Mouse (Mus musculus) mouse embryonic stem cell (cell line): Measurements from ENCODE around the gene Hsd17b13.
"Not testable (repeated sequence)": the region's sequence is repeated elsewhere in the genome, so short reads cannot be mapped to it uniquely, and the experiment has no call there.

Source experiments
- in situ Hi-C, 2 experiments: fragments of 300-500 bp; cut with MboI; formaldehyde crosslinking; loops; 1 replicate in 1 of 2; 3 replicates in 1 of 2; pipeline ENCODE4 v1.14.3; 2019 to 2020; ENCODE audit warnings: low sequenced_read_pairs in 2 of 2, low pct_unique_long_range_greater_than_20kb in 1 of 2, mixed read lengths in 1 of 2; ENCODE audit not compliant: unreplicated experiment in 1 of 2

The Hsd17b13 gene

GRCm38 (mm10) chr5:103936906-103937589 lies 40.2 kb downstream of the Hsd17b13 start:
- in situ Hi-C loops: no loop called here

DNA sequence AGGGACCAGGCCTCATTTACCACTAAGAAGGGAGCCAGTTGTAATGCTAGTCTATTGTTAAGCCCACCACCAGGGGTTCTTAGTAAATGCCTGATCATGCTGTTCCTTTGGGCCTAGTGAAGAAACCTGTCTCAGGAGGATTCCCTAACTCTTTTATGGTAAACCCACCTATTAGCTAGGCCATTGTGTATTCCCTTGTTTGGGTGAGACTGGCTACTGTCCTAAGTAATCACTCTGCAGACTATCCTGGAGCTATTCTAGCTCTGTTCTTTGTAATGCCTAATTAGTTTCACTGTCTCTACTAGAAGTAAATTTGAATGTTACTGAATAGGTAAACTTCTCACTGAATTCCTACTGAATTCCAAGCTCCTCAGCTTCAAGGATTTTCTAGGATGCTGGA lies 45.3 kb downstream of the Hsd17b13 start:
- in situ Hi-C loops: not testable (repeated sequence)

- in situ Hi-C loops: no loop called here
Measured at GRCm38 (mm10) chr5:103930511-103930910, 46.7 kb downstream of the Hsd17b13 start.

- in situ Hi-C loops: no loop called here
Measured at GRCm38 (mm10) chr5:103928196-103928550, 49.0 kb downstream of the Hsd17b13 start.

DNA sequence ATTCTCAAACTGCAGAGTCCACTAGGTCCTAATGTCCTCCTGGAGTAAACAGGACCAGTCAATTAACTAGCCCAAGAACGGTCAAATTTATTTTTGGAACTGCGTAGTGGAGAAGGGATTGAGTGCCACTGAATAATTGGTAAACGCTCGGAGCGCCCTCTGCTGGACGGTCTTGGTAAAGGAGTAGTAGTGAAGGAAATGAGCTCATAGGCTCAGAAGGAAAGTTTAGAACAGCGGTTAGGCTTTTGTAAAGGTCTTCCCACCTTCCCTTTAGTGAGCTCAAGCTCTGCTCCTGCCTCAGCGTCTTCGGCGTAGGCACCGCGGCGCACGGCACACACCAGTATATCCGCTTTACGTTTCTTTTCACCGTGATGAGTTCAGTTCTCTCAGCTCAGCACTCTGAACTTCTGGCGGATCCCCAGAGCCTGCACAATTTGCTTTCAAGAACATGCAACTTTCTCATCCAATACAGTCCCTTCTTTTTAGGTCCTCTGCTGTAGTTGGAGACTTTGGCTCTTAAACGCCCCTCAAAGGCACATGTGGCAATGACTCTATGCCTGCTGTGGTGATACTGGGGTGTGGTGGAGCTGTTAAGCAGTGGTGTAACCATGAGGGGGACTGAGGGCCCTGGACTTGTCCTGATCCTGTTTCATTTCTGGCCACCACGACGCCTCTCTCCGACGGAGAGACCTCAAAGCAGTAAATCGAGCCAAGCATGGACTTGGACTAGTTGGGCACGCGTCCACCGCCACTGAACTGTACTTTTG lies 49.6 kb downstream of the Hsd17b13 start:
- in situ Hi-C loops: no loop called here

DNA sequence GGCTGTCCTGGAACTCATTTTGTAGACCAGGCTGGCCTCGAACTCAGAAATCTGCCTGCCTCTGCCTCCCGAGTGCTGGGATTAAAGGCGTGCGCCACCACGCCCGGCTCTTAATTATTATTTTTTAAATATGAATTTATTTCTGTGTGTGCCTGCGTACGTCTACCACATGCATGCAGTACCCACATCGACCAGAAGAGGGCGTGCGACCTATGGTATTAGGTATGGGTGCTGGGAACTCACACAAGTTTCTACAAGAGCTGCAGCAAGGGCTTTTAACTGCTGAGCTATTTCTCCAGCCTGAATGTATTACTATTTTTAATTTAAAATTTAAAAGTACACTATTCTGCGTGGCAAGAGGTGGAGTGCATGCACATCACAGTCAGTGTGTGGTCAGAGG lies 50.8 kb downstream of the Hsd17b13 start:
- in situ Hi-C loops: no loop called here

- in situ Hi-C loops: no loop called here
Measured at GRCm38 (mm10) chr5:103923755-103924154, 53.5 kb downstream of the Hsd17b13 start.

- in situ Hi-C loops: no loop called here
Measured at GRCm38 (mm10) chr5:103923101-103923500, 54.1 kb downstream of the Hsd17b13 start.

GRCm38 (mm10) chr5:103922436-103922835 lies 54.8 kb downstream of the Hsd17b13 start:
- in situ Hi-C loops: no loop called here

DNA sequence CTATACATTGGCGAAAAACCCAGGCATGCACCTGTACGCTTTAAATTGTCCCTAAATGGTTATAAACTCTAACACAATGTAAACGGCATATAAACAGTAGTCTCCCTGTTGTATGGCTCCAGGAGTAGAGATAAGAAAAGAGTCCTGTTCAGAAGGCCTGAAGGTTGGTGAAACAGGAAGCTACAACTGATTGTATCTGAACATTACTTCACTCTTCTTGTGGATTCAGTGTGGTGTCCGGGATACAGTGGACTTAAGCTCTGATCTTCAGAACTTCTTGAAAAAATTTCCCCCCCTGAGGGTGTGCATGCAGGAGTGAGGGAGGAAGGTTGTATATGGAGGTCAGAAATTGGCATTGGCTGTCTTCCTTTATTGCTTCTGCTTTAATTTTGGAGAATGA lies 57.7 kb downstream of the Hsd17b13 start:
- in situ Hi-C loops: no loop called here

GRCm38 (mm10) chr5:103918233-103918632 lies 59.0 kb downstream of the Hsd17b13 start:
- in situ Hi-C loops: no loop called here

GRCm38 (mm10) chr5:103917357-103917895 lies 59.8 kb downstream of the Hsd17b13 start:
- in situ Hi-C loops: no loop called here

DNA sequence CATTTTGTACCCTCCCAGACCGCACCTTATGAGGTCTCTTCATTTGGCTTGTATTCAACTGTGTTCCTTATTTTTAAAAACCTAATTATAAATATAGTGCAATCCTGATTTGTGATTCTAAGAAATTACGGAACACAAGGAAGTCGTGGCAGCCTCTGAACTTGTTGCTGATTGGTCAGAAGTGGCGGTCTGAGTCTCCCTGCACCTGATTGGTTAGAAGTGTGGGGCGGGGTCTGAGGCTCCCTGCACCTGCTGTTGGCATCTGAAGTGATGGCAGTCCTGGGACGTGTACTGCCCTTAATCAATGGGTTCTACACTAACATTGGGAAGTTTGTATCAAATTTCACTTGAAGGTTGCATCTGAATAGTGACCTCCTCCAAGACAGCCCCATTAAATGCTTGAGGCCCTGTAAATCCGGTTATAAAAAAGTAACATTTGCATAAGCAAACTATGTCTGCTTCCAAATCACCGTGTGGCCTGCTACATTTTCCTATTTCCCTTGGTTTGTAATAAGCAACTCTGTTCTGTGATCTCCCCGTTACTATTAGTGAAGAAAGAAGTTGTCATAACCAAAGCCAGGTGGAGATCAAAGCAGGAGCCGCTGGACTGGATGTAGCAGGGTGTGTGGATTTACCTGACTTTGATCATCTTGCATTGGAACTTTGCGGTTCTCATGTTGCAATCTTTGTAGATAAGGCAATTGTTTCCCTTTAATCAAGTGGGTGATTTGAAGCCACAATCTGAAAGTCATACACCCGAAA lies 60.4 kb downstream of the Hsd17b13 start:
- in situ Hi-C loops: no loop called here

DNA sequence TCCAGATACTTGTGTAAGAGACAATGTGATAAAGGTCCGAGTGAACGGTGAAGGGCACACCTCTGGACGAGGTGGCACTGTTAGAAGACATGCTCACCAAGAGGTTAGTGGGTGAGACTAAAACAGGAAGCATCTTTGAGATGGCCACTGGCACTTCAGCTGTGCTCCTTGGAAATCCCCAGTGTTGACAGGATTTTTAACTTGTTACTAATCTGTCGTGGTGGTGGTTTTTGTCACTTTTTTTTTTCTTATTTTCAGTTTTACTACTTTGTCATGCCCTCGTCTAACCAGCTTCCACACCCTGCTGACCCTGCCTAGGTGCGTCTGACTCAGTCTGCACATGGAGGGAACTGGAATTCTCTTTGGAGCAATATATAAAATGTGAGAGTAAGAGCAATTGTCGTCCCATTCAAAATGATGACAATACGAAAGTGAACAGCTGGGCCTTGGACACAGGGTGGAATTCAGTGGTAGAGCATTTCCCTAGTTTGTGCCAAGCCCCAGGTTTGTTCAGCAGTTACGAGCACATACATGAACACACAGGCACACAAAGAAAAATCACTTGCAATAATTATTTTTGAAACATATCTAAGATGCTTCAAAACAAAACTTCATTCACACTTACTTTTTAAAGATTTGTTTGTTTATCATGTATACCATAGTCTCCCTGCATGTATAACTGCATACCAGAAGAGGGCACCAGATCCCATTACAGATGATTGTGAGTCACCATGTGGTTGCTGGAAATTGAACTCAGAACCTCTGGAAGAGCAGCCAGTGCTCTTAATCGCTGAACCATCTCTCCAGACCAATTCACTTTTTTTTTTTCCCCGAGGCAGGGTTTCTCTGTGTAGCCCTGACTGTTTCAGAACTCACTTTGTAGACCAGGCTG lies 62.6 kb downstream of the Hsd17b13 start:
- in situ Hi-C loops: no loop called here

- in situ Hi-C loops: no loop called here
Measured at GRCm38 (mm10) chr5:103913150-103913549, 64.1 kb downstream of the Hsd17b13 start.

GRCm38 (mm10) chr5:103911555-103911954 lies 65.7 kb downstream of the Hsd17b13 start:
- in situ Hi-C loops: no loop called here

- in situ Hi-C loops: no loop called here
Measured at GRCm38 (mm10) chr5:103910748-103911409, 66.3 kb downstream of the Hsd17b13 start, which contains the start of gene Klhl8. TSS of gene Klhl8 (minus strand) at chr5:103911259.

GRCm38 (mm10) chr5:103910156-103910555 lies 67.1 kb downstream of the Hsd17b13 start:
- in situ Hi-C loops: no loop called here
